Mouse (Mus musculus): ENCODE measurements at regions not wholly inside any gene's neighbourhood (a gene's known extent, or its start where the extent isn't known, plus 50 kb on each side); places are given as distances from the start of the nearest gene placed in this dataset.

DNA sequence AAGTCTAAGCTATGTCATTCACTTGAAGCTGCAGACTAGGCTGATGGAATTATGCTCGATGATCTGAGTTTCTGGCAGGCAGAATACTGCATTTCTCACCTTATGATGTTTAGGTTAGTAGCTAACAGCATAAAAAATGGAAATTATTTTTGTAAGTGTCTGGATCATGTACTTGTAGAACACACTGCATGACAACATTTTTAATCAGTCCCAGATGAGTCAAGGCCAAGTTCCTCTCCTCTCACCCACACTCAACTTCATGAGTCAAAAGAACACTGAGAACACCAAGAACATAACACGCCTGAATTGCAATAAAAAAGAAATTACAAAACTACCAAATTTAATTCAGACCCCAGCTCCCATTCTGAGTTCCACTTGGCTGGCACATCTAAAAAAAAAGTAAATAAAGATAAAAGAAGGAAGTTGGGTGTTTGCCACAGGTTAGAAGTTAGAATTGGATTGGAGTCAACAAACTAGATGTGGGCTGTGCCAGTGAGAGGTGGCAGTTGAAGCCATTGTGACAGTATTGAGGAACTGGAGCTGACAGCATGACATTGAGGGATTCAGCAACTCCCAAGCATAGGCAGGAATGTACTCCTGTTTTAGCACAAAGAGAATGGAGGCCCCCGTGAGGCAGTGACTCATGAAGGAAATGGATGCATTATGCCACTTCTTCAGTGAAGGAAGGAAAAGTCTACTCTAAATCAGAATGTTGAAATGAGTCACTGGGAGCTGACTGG lies 222.8 kb upstream of the 4931408C20Rik start:
- no peak for DNase-seq

DNA sequence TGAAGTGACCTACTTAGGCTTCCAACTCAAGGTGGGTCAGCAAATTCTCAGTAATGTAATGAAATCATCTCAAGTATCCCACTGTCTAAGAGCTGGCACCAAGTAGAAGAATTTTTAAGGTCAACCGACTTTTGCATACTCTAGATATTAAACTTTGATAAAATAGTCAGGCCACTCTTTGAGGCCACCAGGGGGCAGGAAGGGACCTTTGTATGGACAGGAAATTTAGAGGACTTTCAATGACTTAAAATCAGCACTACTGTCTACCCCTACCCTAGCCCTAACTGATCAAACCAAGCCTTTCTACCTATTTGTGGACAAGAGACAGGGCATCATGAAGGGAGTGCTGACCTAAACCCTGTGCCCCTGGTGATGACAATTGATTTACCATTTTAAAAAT lies 215.0 kb upstream of the 4931408C20Rik start:
- peak in 1 of 2 experiments; percentile 1 for DNase-seq

DNA sequence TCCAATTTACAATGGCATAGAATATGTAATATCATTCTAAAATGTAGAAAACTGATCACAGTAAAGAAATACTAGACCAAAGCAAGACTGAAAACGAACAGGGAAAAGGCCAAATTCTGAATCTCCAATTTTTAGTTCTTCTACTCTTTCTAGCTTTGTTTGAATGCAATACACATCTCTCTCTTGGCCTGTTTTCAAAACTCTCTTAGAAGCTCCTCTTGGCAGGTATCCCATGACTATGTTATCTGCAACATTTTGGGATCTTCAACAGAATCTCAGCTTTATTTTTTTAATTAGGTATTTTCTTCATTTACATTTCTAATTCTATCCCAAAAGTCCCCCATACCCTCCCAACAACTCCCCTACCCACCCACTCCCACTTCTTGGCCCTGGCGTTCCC lies 170.2 kb upstream of the 4931408C20Rik start:
- DNase-seq = no peak

DNA sequence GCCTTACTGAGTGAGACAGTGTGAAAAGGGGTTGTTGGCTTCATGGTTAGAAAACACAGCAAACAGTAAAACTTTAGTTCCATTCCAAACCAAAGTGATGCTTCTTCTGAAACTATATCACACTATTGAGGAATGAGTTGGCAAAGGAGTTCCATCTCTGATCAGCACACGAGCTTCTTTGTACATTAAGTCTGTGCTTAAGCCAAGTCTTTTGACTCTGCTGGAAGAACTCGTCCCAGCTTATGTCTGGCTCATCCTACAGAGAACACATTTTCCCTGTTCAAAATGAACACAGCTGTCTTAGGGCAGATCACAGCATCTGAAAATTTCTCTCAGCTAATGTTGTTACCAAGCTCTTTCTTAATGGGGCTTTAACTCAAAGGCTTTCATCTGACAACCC lies 166.5 kb upstream of the 4931408C20Rik start:
- no peak for DNase-seq

DNA sequence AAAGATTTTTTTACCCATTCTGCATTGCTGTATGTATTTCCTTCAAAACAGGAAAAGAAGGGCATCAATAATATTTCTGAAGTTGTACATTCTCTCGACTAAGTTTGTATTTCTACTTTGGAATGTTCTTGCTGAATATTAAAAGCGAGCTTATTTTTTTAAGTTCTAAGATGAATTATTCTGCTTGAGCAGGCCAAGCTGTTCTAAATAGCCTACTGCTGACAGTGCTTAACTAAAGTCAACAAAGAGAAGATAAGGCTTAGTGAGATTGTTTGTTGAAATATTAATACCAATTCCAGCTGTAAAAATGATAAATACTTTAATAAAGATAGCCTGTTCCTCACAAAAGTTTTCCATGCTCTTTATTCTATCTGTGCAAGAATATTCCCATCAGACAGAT lies 122.0 kb upstream of the 4931408C20Rik start:
- no peak for DNase-seq

DNA sequence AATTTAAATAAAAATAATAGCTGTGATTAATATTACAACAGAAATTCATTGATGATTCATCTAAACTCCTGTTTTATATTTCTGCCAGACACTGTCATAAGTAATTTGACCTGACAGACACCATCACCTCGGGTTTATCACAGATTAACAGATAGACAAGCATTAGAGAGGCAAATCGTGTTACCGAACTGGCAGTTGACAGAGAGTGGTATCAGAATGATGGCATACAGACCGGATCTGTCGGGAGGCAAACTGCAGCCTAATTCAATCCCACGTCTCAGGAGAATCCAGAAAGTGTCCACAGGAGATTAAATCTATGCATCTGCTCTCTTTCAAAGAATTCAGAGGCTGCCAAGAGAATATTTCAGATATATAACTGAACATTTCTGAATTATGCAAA lies 77.8 kb upstream of the 4931408C20Rik start:
- no peak for DNase-seq

All from cerebellum, adult 18-20 months (tissue).